Mouse (Mus musculus): ENCODE measurements around the gene Crxos.

- TF ChIP-seq CTCF (IDR thresholded peaks at IDR 0.05; ENCODE audit: low read depth, low read length) (no peak), POLR2A (IDR thresholded peaks at IDR 0.05; ENCODE audit: borderline replicate concordance, low read depth, low read length) (no peak)
Observed at GRCm38 (mm10) chr7:15919947-15920346, 37.5 kb downstream of the Crxos start.
